Comparison of ENCODE assay signal across 1 mouse cellular context in genomic region chr11:80378452-80379068, GRCm38 (mm10).
TF ChIP-seq lines count a peak whose summit lies in the region.

No protein-coding gene starts in this region.

TF ChIP-seq in CH12.LX, 34 proteins besides CTCF, POLR2A, EP300 and RAD21:
- TF ChIP-seq TBP (conservative IDR thresholded peaks at IDR 0.05; ENCODE audit: low read depth, low read length) (peak; percentile 94), ELF1 (IDR thresholded peaks at IDR 0.05; ENCODE audit: low read depth, low read length) (0 out of 2 replicates have a peak, but pooled peaks have one; percentile 32), MAFK (IDR thresholded peaks at IDR 0.05; ENCODE audit: insufficient replicate concordance, low read length) (peak; percentile 56; the same call in 1 of the 2 replicates), MYC (IDR thresholded peaks at IDR 0.05; ENCODE audit: low read depth, low read length) (peak; percentile 84), CHD1 (IDR thresholded peaks at IDR 0.05; ENCODE audit: low read depth, low read length) (0 out of 2 replicates have a peak, but pooled peaks have one; percentile 51)
